ENCODE assay signal across 17 mouse cellular contexts in genomic region chr1:134791456-134791855, GRCm38 (mm10).
"Had no signal": no experiment of that assay in that cellular context is flagged by ENCODE, and none has a peak within 500 bp of the region (broad histone marks: within the 10 kb centered on the region; RNA-seq: fewer than 3 reads in every experiment).

No protein-coding gene starts in this region.

- H3K4me2 ChIP-seq: neural tube, embryonic 12.5 days; neural tube, embryonic 13.5 days; neural tube, embryonic 15.5 days; stomach, embryonic 15.5 days had no signal

- H3K9ac ChIP-seq: neural tube, embryonic 12.5 days; neural tube, embryonic 13.5 days; neural tube, embryonic 15.5 days; stomach, embryonic 15.5 days had no signal

- H3K4me3 ChIP-seq: neural tube, embryonic 12.5 days; neural tube, embryonic 13.5 days; neural tube, embryonic 15.5 days; stomach, embryonic 15.5 days had no signal

- H3K36me3 ChIP-seq: neural tube, embryonic 12.5 days; neural tube, embryonic 13.5 days; neural tube, embryonic 15.5 days; stomach, embryonic 15.5 days had no signal

- H3K27ac ChIP-seq: neural tube, embryonic 12.5 days; neural tube, embryonic 13.5 days; neural tube, embryonic 15.5 days; stomach, embryonic 15.5 days; stomach, postnatal 0 days had no signal

- H3K4me1 ChIP-seq: neural tube, embryonic 12.5 days had no signal

- H3K9me3 ChIP-seq: neural tube, embryonic 12.5 days; neural tube, embryonic 13.5 days; neural tube, embryonic 15.5 days; stomach, embryonic 15.5 days had no signal

- DNase-seq: retina, postnatal 1 day; right cerebral cortex, adult 18-20 months; right cerebral cortex, postnatal 14 days; right cerebral cortex, postnatal 25 days; right cerebral cortex, postnatal 4 days; spleen, adult 18-20 months; thymus, adult 18-20 months; thymus, adult 2 months; thymus, postnatal 14 days; thymus, postnatal 25 days; thymus, postnatal 36 days; thymus, postnatal 4 days had no signal

- H3K27me3 ChIP-seq: neural tube, embryonic 12.5 days; neural tube, embryonic 13.5 days; neural tube, embryonic 15.5 days; stomach, embryonic 15.5 days had no signal
